Mouse (Mus musculus) lung, postnatal 0 days (tissue): ENCODE results near the gene Ebf3. TPM values are rescaled to one million over a fixed set of nuclear protein-coding genes. Genes with fewer than 3 reads are reported as not detected.
A peak's percentile ranks its signal among the peaks of the same experiment; 100 is the strongest.

Source experiments
- ATAC-seq: fragments of 200-750 bp; cut with Nextera tagmentation; 2 replicates; pipeline ENCODE4 v1.8.0; 2017; ENCODE audit warnings: moderate library complexity
- DNase-seq: peaks from one replicate; pipeline ENCODE4 v3.0.0-alpha.2; 2016; ENCODE audit warnings: low spot score
- H3K27ac ChIP-seq: fragments of 300-500 bp; sonication (generic); 2 replicates; pipeline ENCODE4 v1.5.1; 2014; ENCODE audit warnings: antibody characterized with exemption, mild to moderate bottlenecking, low read length, mixed read lengths
- H3K27me3 ChIP-seq: fragments of 300-500 bp; sonication (generic); replicated peaks from 2 replicates; pipeline ENCODE4 v1.6.1; 2014; ENCODE audit warnings: low read length, mixed read lengths; ENCODE audit not compliant: insufficient read depth
- H3K36me3 ChIP-seq: fragments of 300-500 bp; sonication (generic); 2 replicates; pipeline ENCODE4 v1.6.1; 2014; ENCODE audit warnings: low read length, mixed read lengths; ENCODE audit not compliant: insufficient read depth
- H3K4me1 ChIP-seq: fragments of 300-500 bp; sonication (generic); 2 replicates; pipeline ENCODE4 v1.6.1; 2014; ENCODE audit warnings: antibody characterized with exemption, low read depth, low read length, mixed read lengths; ENCODE audit not compliant: insufficient read depth
- H3K4me2 ChIP-seq: fragments of 300-500 bp; sonication (generic); replicated peaks from 2 replicates; pipeline ENCODE4 v1.6.1; 2014; ENCODE audit warnings: low read depth, mild to moderate bottlenecking, low read length, moderate library complexity, mixed read lengths
- H3K4me3 ChIP-seq: fragments of 300-500 bp; sonication (generic); 2 replicates; pipeline ENCODE4 v1.5.1; 2014; ENCODE audit warnings: low read depth, low read length
- H3K9ac ChIP-seq: fragments of 300-500 bp; sonication (generic); replicated peaks from 2 replicates; pipeline ENCODE4 v1.6.1; 2014; ENCODE audit warnings: low read depth, mild to moderate bottlenecking
- H3K9me3 ChIP-seq: fragments of 300-500 bp; sonication (generic); 2 replicates; pipeline ENCODE4 v1.6.1; 2016; ENCODE audit warnings: low read length, mixed read lengths
- CTCF ChIP-seq: IDR thresholded peaks from 2 replicates; pipeline ENCODE4 v1.5.1; 2016; ENCODE audit warnings: antibody characterized with exemption, mild to moderate bottlenecking
- EP300 ChIP-seq: IDR thresholded peaks from 2 replicates; pipeline ENCODE4 v1.6.1; 2016; ENCODE audit warnings: antibody characterized with exemption, mild to moderate bottlenecking, control low read depth
- WGBS: fragments of 180-500 bp; shearing (Covaris S2); extraction: QIAGEN DNeasy Blood & Tissue Kit; methylation state at CpG from one replicate; pipeline ENCODE4 v1.1.7; 2014; 5-methylcytosine and 5-hydroxymethylcytosine counted together
- polyA plus RNA-seq: library from polyadenylated mRNA; unstranded; fragments of >200 nt; fragmentation: Nextera tagmentation; extraction: Ambion mirVana; gene quantifications from 2 replicates; pipeline ENCODE4 v1.2.1, GENCODE M21; 2015

The Ebf3 gene
- polyA plus RNA-seq, 1 experiment from 2014 or later: not detected

GRCm38 (mm10) chr7:137321141-137321813 lies 7.0 kb upstream of the Ebf3 start:
- Histone ChIP-seq H3K27me3 (peaks cover 83% of the 10 kb centered on the region), H3K4me3 (no peak overlapping the region; the same call in 1 of the 2 replicates), H3K27ac (no peak overlapping the region), H3K9ac (no peak overlapping the region), H3K9me3 (no peaks in the 10 kb centered on the region), H3K4me2 (0 out of 2 replicates have a peak overlapping the region, but pooled peaks have one; percentile 17), H3K4me1 (peaks cover 5% of the 10 kb centered on the region; the same call in 1 of the 2 replicates), H3K36me3 (no peaks in the 10 kb centered on the region)
- under 1% methylated on average over 51 of the region's 52 CpGs for WGBS
- DNase-seq: peak; percentile 69
- peak; percentile 75 for TF ChIP-seq CTCF
- TF ChIP-seq EP300: no peak
- ATAC-seq: peak; percentile 75

- H3K4me1 ChIP-seq: peaks cover 5% of the 10 kb centered on the region; the same call in 1 of the 2 replicates
- ATAC-seq (no peak), DNase-seq (no peak)
- H3K4me3 ChIP-seq: no peak overlapping the region
- 4% methylated on average over 11 of the region's 11 CpGs for WGBS
- peaks cover 92% of the 10 kb centered on the region for H3K27me3 ChIP-seq
- TF ChIP-seq CTCF (no peak), EP300 (no peak)
- H3K9ac ChIP-seq: no peak overlapping the region
- no peak overlapping the region for H3K27ac ChIP-seq
- no peak overlapping the region for H3K4me2 ChIP-seq
- no peaks in the 10 kb centered on the region for H3K36me3 ChIP-seq
- no peaks in the 10 kb centered on the region for H3K9me3 ChIP-seq
These were observed 6.1 kb upstream of the Ebf3 start for GRCm38 (mm10) chr7:137320320-137320719.

- H3K4me1 ChIP-seq: peaks cover 8% of the 10 kb centered on the region; the same call in 1 of the 2 replicates
- no peaks in the 10 kb centered on the region for H3K36me3 ChIP-seq
- TF ChIP-seq CTCF (peak; percentile 72), EP300 (no peak)
- no peak overlapping the region for H3K4me2 ChIP-seq
- peak; percentile 58 for DNase-seq
- H3K9ac ChIP-seq: no peak overlapping the region
- no peaks in the 10 kb centered on the region for H3K9me3 ChIP-seq
- H3K27ac ChIP-seq: no peak overlapping the region
- 1% methylated on average over 48 of the region's 48 CpGs for WGBS
- ATAC-seq: no peak
- H3K4me3 ChIP-seq: no peak overlapping the region
- peaks cover 98% of the 10 kb centered on the region for H3K27me3 ChIP-seq
These were observed 5.0 kb upstream of the Ebf3 start for GRCm38 (mm10) chr7:137318924-137319885.

- peaks cover 98% of the 10 kb centered on the region for H3K27me3 ChIP-seq
- no peak overlapping the region for H3K4me3 ChIP-seq
- H3K4me2 ChIP-seq: no peak overlapping the region
- H3K9ac ChIP-seq: no peak overlapping the region
- no peak overlapping the region for H3K27ac ChIP-seq
- WGBS: 9% methylated on average over 9 of the region's 9 CpGs
- peaks cover 11% of the 10 kb centered on the region; the same call in 1 of the 2 replicates for H3K4me1 ChIP-seq
- no peak for DNase-seq
- no peaks in the 10 kb centered on the region for H3K9me3 ChIP-seq
- no peaks in the 10 kb centered on the region for H3K36me3 ChIP-seq
- no peak for TF ChIP-seq EP300
- TF ChIP-seq CTCF: no peak
- no peak for ATAC-seq
These were observed 4.1 kb upstream of the Ebf3 start for GRCm38 (mm10) chr7:137318383-137318775.

GRCm38 (mm10) chr7:137317659-137318382 lies 3.6 kb upstream of the Ebf3 start:
- no peak for DNase-seq
- no peak for TF ChIP-seq EP300
- TF ChIP-seq CTCF: no peak
- Histone ChIP-seq H3K4me1 (peaks cover 13% of the 10 kb centered on the region; the same call in 1 of the 2 replicates), H3K9ac (no peak overlapping the region), H3K36me3 (no peaks in the 10 kb centered on the region), H3K4me3 (no peak overlapping the region), H3K27ac (no peak overlapping the region), H3K27me3 (peaks cover 98% of the 10 kb centered on the region), H3K9me3 (no peaks in the 10 kb centered on the region), H3K4me2 (no peak overlapping the region)
- 2% methylated on average over 24 of the region's 24 CpGs for WGBS
- no peak for ATAC-seq
